Mouse (Mus musculus) liver, embryonic 14 days (tissue): ENCODE data around the gene Olfr1257. TPM values are rescaled to one million over a fixed set of nuclear protein-coding genes. Genes with fewer than 3 reads are reported as not detected.

Source experiments
- polyA plus RNA-seq: library from polyadenylated mRNA; depleted of rRNA; stranded (reverse); fragments of >200 nt; gene quantifications from 2 replicates; pipeline ENCODE4 v1.2.3, GENCODE M21; 2012; rRNA removed

The Olfr1257 gene
- polyA plus RNA-seq = not detected in 2 replicates

GRCm38 (mm10) chr2:89878137-89878536 is at the start of gene Olfr1257:
TSS of gene Olfr1257 (plus strand) at chr2:89878437.

GRCm38 (mm10) chr2:89841455-89841854 is 36.8 kb upstream of the Olfr1257 start, which contains the start of gene Olfr1256:
TSS of gene Olfr1256 (minus strand) at chr2:89841555.

GRCm38 (mm10) chr2:89848105-89848504 is 30.1 kb upstream of the Olfr1257 start, which contains the start of gene Olfr48:
TSS of gene Olfr48 (minus strand) at chr2:89848205.

GRCm38 (mm10) chr2:89927009-89927408 is 48.8 kb downstream of the Olfr1257 start, which contains the start of gene Olfr1258:
TSS of gene Olfr1258 (plus strand) at chr2:89927309.

Other genes starting within 250 kb of the Olfr1257 start
- gene Olfr1249, start 243.5 kb upstream of the Olfr1257 start, polyA plus RNA-seq = not detected in 2 replicates
- not detected in 2 replicates for gene Olfr1250, start 217.0 kb upstream of the Olfr1257 start, polyA plus RNA-seq
- not detected in 2 replicates for gene Olfr1251, start 206.5 kb upstream of the Olfr1257 start, polyA plus RNA-seq
- not detected in 2 replicates for gene Olfr1252, start 153.4 kb upstream of the Olfr1257 start, polyA plus RNA-seq
- gene Olfr1253, start 121.3 kb upstream of the Olfr1257 start, polyA plus RNA-seq = not detected in 2 replicates
- gene Olfr1254, start 84.8 kb upstream of the Olfr1257 start, polyA plus RNA-seq = not detected in 2 replicates
- not detected in 2 replicates for gene Olfr1255, start 66.4 kb upstream of the Olfr1257 start, polyA plus RNA-seq
- not detected in 2 replicates for gene Olfr1256, start 36.9 kb upstream of the Olfr1257 start, polyA plus RNA-seq
- gene Olfr48, start 30.2 kb upstream of the Olfr1257 start, polyA plus RNA-seq = not detected in 2 replicates
- not detected in 2 replicates for gene Olfr1258, start 48.9 kb downstream of the Olfr1257 start, polyA plus RNA-seq
- not detected in 2 replicates for gene Olfr1259, start 70.2 kb downstream of the Olfr1257 start, polyA plus RNA-seq
- not detected in 2 replicates for gene Olfr1260, start 95.9 kb downstream of the Olfr1257 start, polyA plus RNA-seq
- gene Olfr1261, start 112.8 kb downstream of the Olfr1257 start, polyA plus RNA-seq = not detected in 2 replicates
- not detected in 2 replicates for gene Olfr1262, start 121.7 kb downstream of the Olfr1257 start, polyA plus RNA-seq
- gene Olfr1263, start 133.7 kb downstream of the Olfr1257 start, polyA plus RNA-seq = not detected in 2 replicates
- not detected in 2 replicates for gene Olfr1264, start 147.1 kb downstream of the Olfr1257 start, polyA plus RNA-seq
- not detected in 2 replicates for gene Olfr1265, start 156.9 kb downstream of the Olfr1257 start, polyA plus RNA-seq
- gene Olfr140, start 185.2 kb downstream of the Olfr1257 start, polyA plus RNA-seq = not detected in 2 replicates
- gene Olfr1269, start 243.0 kb downstream of the Olfr1257 start, polyA plus RNA-seq = not detected in 2 replicates